Mouse (Mus musculus) heart, postnatal 0 days (tissue): ENCODE results near the gene Glcci1.

Experiments used
- CTCF ChIP-seq: IDR thresholded peaks from 2 replicates; pipeline ENCODE4 v1.5.1; 2016; ENCODE audit warnings: antibody characterized with exemption, control low read depth, low read depth
- EP300 ChIP-seq: IDR thresholded peaks from 2 replicates; pipeline ENCODE4 v1.6.1; 2016; ENCODE audit warnings: antibody characterized with exemption, low read depth

DNA sequence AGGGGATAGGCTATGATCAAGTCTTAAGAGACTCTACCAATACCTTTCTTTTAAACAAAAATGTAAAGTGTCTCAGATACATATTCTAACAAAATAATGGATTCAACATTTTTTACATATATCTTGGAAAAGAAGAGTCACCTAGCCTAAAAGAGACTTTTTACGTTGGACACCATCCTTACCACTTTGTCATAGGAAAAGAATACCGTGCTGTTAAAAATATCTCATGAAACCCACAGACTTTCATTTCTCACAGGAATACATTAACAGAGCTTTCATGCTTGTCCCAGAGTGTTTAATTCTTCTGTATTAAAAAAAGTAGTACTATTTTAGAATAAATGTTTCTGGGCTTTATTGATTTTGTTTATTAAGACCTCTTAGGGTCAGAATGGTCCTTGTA lies 41.8 kb downstream of the Glcci1 start:
- no peak for TF ChIP-seq CTCF
- no peak for TF ChIP-seq EP300
